Mouse (Mus musculus): ENCODE measurements around the gene Selenon.

GRCm38 (mm10) chr4:134589786-134590185 is 37.8 kb upstream of the Selenon start:
- no peak for TF ChIP-seq POLR2A (IDR thresholded peaks at IDR 0.05; ENCODE audit: extremely low read depth, insufficient read depth, low read length)
- no peak for TF ChIP-seq CTCF (IDR thresholded peaks at IDR 0.05; ENCODE audit: low read depth, low read length)
